10 mouse cellular contexts compared by ENCODE assay signal in genomic region chr5:134541640-134542039, GRCm38 (mm10). TPM values are rescaled to one million over a fixed set of nuclear protein-coding genes. Genes with fewer than 3 reads are reported as not detected.
DNase-seq lines count a peak whose midpoint lies in the region; ATAC-seq and TF ChIP-seq lines count a peak whose summit lies in the region.
"Had no signal": no experiment of that assay in that cellular context is flagged by ENCODE, and none has a peak within 500 bp of the region (broad histone marks: within the 10 kb centered on the region; RNA-seq: fewer than 3 reads in every experiment).

No protein-coding gene starts in this region.

- intact Hi-C loops in heart, adult 2 months (cut with DNase I), result loop anchor here (5.0 kb wide), 1 partner anchor 49 kb away; no protein-coding TSS in a partner anchor

- 61% methylated on average over 7 of the region's 7 CpGs for WGBS in liver, embryonic 15.5 days (ENCODE audit: insufficient replicate concordance)
- 57% methylated on average over 7 of the region's 7 CpGs for WGBS in liver, embryonic 11.5 days
- WGBS in heart, adult 2 months, result 13% methylated on average over 7 of the region's 7 CpGs
- WGBS in kidney, embryonic 15.5 days, result 25% methylated on average over 7 of the region's 7 CpGs
- 32% methylated on average over 7 of the region's 7 CpGs for WGBS in stomach, embryonic 14.5 days

- peak; percentile 78; the same call in 1 of the 2 replicates for TF ChIP-seq EP300 in heart, adult 2 months (IDR thresholded peaks at IDR 0.05; ENCODE audit: insufficient read depth, low read depth, low read length)

- no peak for TF ChIP-seq CTCF in heart, adult 2 months (IDR thresholded peaks at IDR 0.05)

- DNase-seq in liver, embryonic 11.5 days (ENCODE audit: low spot score), result no peak
- peak; percentile 85 to 89 for DNase-seq in heart, adult 2 months
- DNase-seq in thymus, postnatal 10 days (ENCODE audit: low spot score in 2 of 2), result no peak
- no peak for DNase-seq in frontal cortex, adult 2 months (ENCODE audit: extremely low spot score in 1 of 2, low spot score in 1 of 2)
- no peak for DNase-seq in c-Kit-positive CD71-positive TER-119-positive erythroid progenitor cells, embryonic 14.5 days (ENCODE audit: low spot score)
- DNase-seq: cerebellum, adult 9-10 months; liver, embryonic 13.5 days had no signal

- no peak overlapping the region for H3K4me3 ChIP-seq in liver, embryonic 15.5 days (replicated peaks)
- H3K4me3 ChIP-seq in liver, embryonic 11.5 days (ENCODE audit: low read depth, low read length), result no peak overlapping the region
- no peak overlapping the region for H3K4me3 ChIP-seq in heart, adult 2 months
- no peak overlapping the region for H3K4me3 ChIP-seq in kidney, embryonic 15.5 days (replicated peaks)
- no peak overlapping the region for H3K4me3 ChIP-seq in stomach, embryonic 14.5 days (ENCODE audit: low read depth, low read length)
- H3K4me3 ChIP-seq: liver, embryonic 13.5 days had no signal

- no peak overlapping the region for H3K27ac ChIP-seq in liver, embryonic 15.5 days (replicated peaks)
- H3K27ac ChIP-seq in liver, embryonic 11.5 days (ENCODE audit: low read depth, low read length), result no peak overlapping the region
- peak overlapping the region; percentile 64 for H3K27ac ChIP-seq in heart, adult 2 months
- peak overlapping the region; percentile 91 for H3K27ac ChIP-seq in kidney, embryonic 15.5 days
- H3K27ac ChIP-seq in stomach, embryonic 14.5 days (ENCODE audit: low read length), result peak overlapping the region; percentile 53
- H3K27ac ChIP-seq: liver, embryonic 13.5 days had no signal

- H3K36me3 ChIP-seq in liver, embryonic 15.5 days (replicated peaks), result no peaks in the 10 kb centered on the region
- H3K36me3 ChIP-seq in liver, embryonic 11.5 days (ENCODE audit: control insufficient read depth, insufficient read depth, low read length), result no peaks in the 10 kb centered on the region; the same call in 1 of the 2 replicates
- H3K36me3 ChIP-seq in heart, adult 2 months (ENCODE audit: control insufficient read depth, insufficient read depth, low read length), result no peaks in the 10 kb centered on the region; the same call in 1 of the 2 replicates
- peaks cover 11% of the 10 kb centered on the region for H3K36me3 ChIP-seq in kidney, embryonic 15.5 days
- no peaks in the 10 kb centered on the region for H3K36me3 ChIP-seq in stomach, embryonic 14.5 days (ENCODE audit: control insufficient read depth, insufficient read depth, low read length)
- H3K36me3 ChIP-seq: liver, embryonic 13.5 days had no signal

- H3K4me1 ChIP-seq in liver, embryonic 15.5 days (replicated peaks), result peaks cover 24% of the 10 kb centered on the region
- peaks cover 14% of the 10 kb centered on the region for H3K4me1 ChIP-seq in liver, embryonic 11.5 days (replicated peaks; ENCODE audit: control insufficient read depth, insufficient read depth, low read length)
- H3K4me1 ChIP-seq in heart, adult 2 months (ENCODE audit: control insufficient read depth, insufficient read depth, low read length), result peaks cover 29% of the 10 kb centered on the region
- H3K4me1 ChIP-seq in kidney, embryonic 15.5 days, result peaks cover 61% of the 10 kb centered on the region
- H3K4me1 ChIP-seq in stomach, embryonic 14.5 days (ENCODE audit: control insufficient read depth, insufficient read depth, low read length), result peaks cover 28% of the 10 kb centered on the region

- no peaks in the 10 kb centered on the region for H3K27me3 ChIP-seq in liver, embryonic 15.5 days
- no peaks in the 10 kb centered on the region for H3K27me3 ChIP-seq in liver, embryonic 11.5 days (replicated peaks; ENCODE audit: control insufficient read depth, insufficient read depth, low read length)
- no peaks in the 10 kb centered on the region for H3K27me3 ChIP-seq in heart, adult 2 months (ENCODE audit: control insufficient read depth, insufficient read depth, low read length)
- H3K27me3 ChIP-seq in kidney, embryonic 15.5 days, result no peaks in the 10 kb centered on the region
- H3K27me3 ChIP-seq in stomach, embryonic 14.5 days (ENCODE audit: control insufficient read depth, insufficient read depth, low read length), result no peaks in the 10 kb centered on the region
- H3K27me3 ChIP-seq: liver, embryonic 13.5 days had no signal

- peak; percentile 8; the same call in 1 of the 2 replicates for ATAC-seq in liver, embryonic 15.5 days (ENCODE audit: insufficient read depth)
- no peak for ATAC-seq in liver, embryonic 11.5 days (replicated peaks; ENCODE audit: low FRiP score)
- peak; percentile 48 for ATAC-seq in kidney, embryonic 15.5 days (replicated peaks; ENCODE audit: low FRiP score)
- ATAC-seq in stomach, embryonic 14.5 days (ENCODE audit: insufficient number of reproducible peaks, insufficient read depth, low FRiP score, low read depth), result peak; percentile 16; the same call in 1 of the 2 replicates

- no peak overlapping the region for H3K4me2 ChIP-seq in liver, embryonic 15.5 days
- H3K4me2 ChIP-seq in liver, embryonic 11.5 days, result no peak overlapping the region
- H3K4me2 ChIP-seq in kidney, embryonic 15.5 days, result no peak overlapping the region; the same call in 1 of the 2 replicates
- H3K4me2 ChIP-seq in stomach, embryonic 14.5 days (replicated peaks; ENCODE audit: low read depth, low read length), result no peak overlapping the region
- H3K4me2 ChIP-seq: liver, embryonic 13.5 days had no signal

- TF ChIP-seq POLR2A in heart, adult 2 months (IDR thresholded peaks at IDR 0.05; ENCODE audit: insufficient read depth, low read depth, low read length), result no peak

- H3K9ac ChIP-seq in liver, embryonic 15.5 days, result no peak overlapping the region
- no peak overlapping the region for H3K9ac ChIP-seq in liver, embryonic 11.5 days (ENCODE audit: low read depth, low read length)
- no peak overlapping the region for H3K9ac ChIP-seq in heart, adult 2 months (ENCODE audit: low read depth, low read length)
- H3K9ac ChIP-seq in kidney, embryonic 15.5 days, result no peak overlapping the region
- H3K9ac ChIP-seq in stomach, embryonic 14.5 days (replicated peaks; ENCODE audit: low read depth, low read length), result no peak overlapping the region
- H3K9ac ChIP-seq: liver, embryonic 13.5 days had no signal

- no peaks in the 10 kb centered on the region; the same call in 1 of the 2 replicates for H3K79me2 ChIP-seq in heart, adult 2 months (replicated peaks; ENCODE audit: control insufficient read depth, insufficient read depth, low read length)

- no peaks in the 10 kb centered on the region for H3K9me3 ChIP-seq in liver, embryonic 15.5 days (replicated peaks)
- no peaks in the 10 kb centered on the region for H3K9me3 ChIP-seq in liver, embryonic 11.5 days (ENCODE audit: control insufficient read depth, low read length)
- no peaks in the 10 kb centered on the region for H3K9me3 ChIP-seq in kidney, embryonic 15.5 days (replicated peaks)
- H3K9me3 ChIP-seq in stomach, embryonic 14.5 days (ENCODE audit: control insufficient read depth, low read depth, low read length), result no peaks in the 10 kb centered on the region
- H3K9me3 ChIP-seq: liver, embryonic 13.5 days had no signal

RNA-seq across cellular contexts. Expression of gene Clip2, which starts 10.6 kb away (rescaled TPM):
- 0.46 and 0.50 TPM in 2 replicates for polyA plus RNA-seq in liver, embryonic 15.5 days (2015; fragmentation: Nextera tagmentation; extraction: Ambion mirVana)
- polyA plus RNA-seq in liver, embryonic 11.5 days (2014; fragmentation: Nextera tagmentation; extraction: Ambion mirVana), result 1.4 and 1.7 TPM in 2 replicates
- total RNA-seq in heart, adult 2 months (2021), result 1 to 10 TPM; 7.0 to 8.0 TPM
- polyA plus RNA-seq in heart, adult 2 months (2012; rRNA removed), result 6.2 and 9.8 TPM in 2 replicates
- polyA plus RNA-seq in kidney, embryonic 15.5 days (2015; fragmentation: Nextera tagmentation; extraction: Ambion mirVana), result 3.9 and 4.2 TPM in 2 replicates
- polyA plus RNA-seq in stomach, embryonic 14.5 days (2014; fragmentation: Nextera tagmentation; extraction: Ambion mirVana), result 4.1 and 4.4 TPM in 2 replicates
- polyA plus RNA-seq in frontal cortex, adult 2 months (2012; rRNA removed), result 72.4 and 72.6 TPM in 2 replicates

RNA-seq across cellular contexts. Expression of gene Syna, which starts 18.3 kb away (rescaled TPM):
- polyA plus RNA-seq in liver, embryonic 15.5 days (2015; fragmentation: Nextera tagmentation; extraction: Ambion mirVana), result not detected in 2 replicates
- polyA plus RNA-seq in liver, embryonic 11.5 days (2014; fragmentation: Nextera tagmentation; extraction: Ambion mirVana), result not detected in 2 replicates
- not detected for total RNA-seq in heart, adult 2 months (2021)
- polyA plus RNA-seq in heart, adult 2 months (2012; rRNA removed), result not detected in 2 replicates
- 0.32 TPM in 2 replicates for polyA plus RNA-seq in kidney, embryonic 15.5 days (2015; fragmentation: Nextera tagmentation; extraction: Ambion mirVana)
- polyA plus RNA-seq in stomach, embryonic 14.5 days (2014; fragmentation: Nextera tagmentation; extraction: Ambion mirVana), result 0.17 TPM in 1 of 2 replicates, not detected in the other
- polyA plus RNA-seq in frontal cortex, adult 2 months (2012; rRNA removed), result 0.38 and 0.40 TPM in 2 replicates
- polyA plus RNA-seq: liver, embryonic 13.5 days had no signal

RNA-seq across cellular contexts. Expression of gene Rfc2, which starts 39.5 kb away (rescaled TPM):
- polyA plus RNA-seq in liver, embryonic 15.5 days (2015; fragmentation: Nextera tagmentation; extraction: Ambion mirVana), result 157 and 158 TPM in 2 replicates
- polyA plus RNA-seq in liver, embryonic 11.5 days (2014; fragmentation: Nextera tagmentation; extraction: Ambion mirVana), result 363 and 374 TPM in 2 replicates
- 10 to 100 TPM; 21.0 to 24.6 TPM for total RNA-seq in heart, adult 2 months (2021)
- 32.5 and 44.8 TPM in 2 replicates for polyA plus RNA-seq in heart, adult 2 months (2012; rRNA removed)
- 292 and 299 TPM in 2 replicates for polyA plus RNA-seq in kidney, embryonic 15.5 days (2015; fragmentation: Nextera tagmentation; extraction: Ambion mirVana)
- polyA plus RNA-seq in stomach, embryonic 14.5 days (2014; fragmentation: Nextera tagmentation; extraction: Ambion mirVana), result 278 and 285 TPM in 2 replicates
- polyA plus RNA-seq in frontal cortex, adult 2 months (2012; rRNA removed), result 124 and 130 TPM in 2 replicates

Comparison
In these comparisons a context has a peak if more than half of its experiments do, and no peak if none do; other contexts are left out.
1. H3K27ac ChIP-seq: peak in heart, adult 2 months (single experiment), kidney, embryonic 15.5 days (single experiment) and stomach, embryonic 14.5 days (single experiment); none in liver, embryonic 15.5 days (single experiment) and liver, embryonic 11.5 days (single experiment).
2. DNase-seq: peak in heart, adult 2 months (2 of 2); none in liver, embryonic 11.5 days (single experiment), thymus, postnatal 10 days (0 of 2), frontal cortex, adult 2 months (0 of 2) and c-Kit-positive CD71-positive TER-119-positive erythroid progenitor cells, embryonic 14.5 days (single experiment).